Mouse (Mus musculus): Measurements from ENCODE around the gene Calr.
A peak's percentile ranks its signal among the peaks of the same experiment; 100 is the strongest.
"Not testable (repeated sequence)": the region's sequence is repeated elsewhere in the genome, so short reads cannot be mapped to it uniquely, and the experiment has no call there.

Gene Calr

DNA sequence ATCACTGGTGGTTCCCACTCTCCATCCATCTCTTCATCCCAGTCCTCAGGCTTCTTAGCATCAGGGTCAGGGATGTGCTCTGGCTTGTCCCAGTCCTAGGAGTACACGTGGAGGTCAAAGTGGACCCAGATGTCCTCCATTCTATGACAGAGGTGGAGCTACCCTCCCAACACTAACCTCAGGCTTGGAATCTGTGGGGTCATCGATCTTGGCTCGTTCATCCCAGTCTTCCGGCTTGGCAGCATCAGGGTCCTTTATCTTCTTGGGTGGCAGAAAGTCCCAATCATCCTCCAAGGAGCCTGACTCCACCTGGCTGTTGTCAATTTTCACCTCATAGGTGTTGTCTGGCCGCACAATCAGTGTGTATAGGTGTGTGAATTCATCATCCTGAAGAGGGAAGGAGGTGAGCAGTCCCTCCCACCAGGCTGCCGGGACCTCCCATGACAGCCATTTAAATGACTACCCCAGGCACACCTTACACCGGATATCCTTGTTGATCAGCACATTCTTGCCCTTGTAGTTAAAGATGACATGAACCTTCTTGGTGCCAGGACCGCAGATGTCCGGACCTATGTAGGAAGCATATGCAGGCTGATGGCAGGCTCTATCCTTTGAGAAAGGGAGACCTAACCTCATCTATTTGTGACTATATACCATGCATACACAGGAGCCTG, 2.2 kb downstream of the Calr start:
- ATAC-seq (ENCODE audit: low TSS enrichment) = no peak

DNA sequence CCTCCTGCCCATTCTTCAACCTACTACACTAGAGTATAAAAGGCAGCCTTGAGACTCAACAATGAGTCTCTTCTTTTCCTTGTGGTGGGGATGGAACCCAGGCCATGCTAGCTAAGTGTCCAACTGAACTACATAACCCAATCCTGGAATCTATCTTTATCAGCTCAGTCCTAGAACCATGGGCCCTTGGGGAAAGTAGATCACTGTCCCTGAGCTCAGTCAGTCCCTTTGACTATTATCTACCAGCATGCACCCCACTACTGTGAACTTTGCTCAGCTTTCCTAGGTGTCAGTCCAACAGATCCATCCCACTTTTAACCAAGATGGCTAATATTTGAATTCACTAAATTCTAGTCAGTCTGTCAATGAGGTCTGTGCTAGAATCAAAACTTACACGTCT, 5.2 kb downstream of the Calr start:
- no peak for ATAC-seq (ENCODE audit: low TSS enrichment)

DNA sequence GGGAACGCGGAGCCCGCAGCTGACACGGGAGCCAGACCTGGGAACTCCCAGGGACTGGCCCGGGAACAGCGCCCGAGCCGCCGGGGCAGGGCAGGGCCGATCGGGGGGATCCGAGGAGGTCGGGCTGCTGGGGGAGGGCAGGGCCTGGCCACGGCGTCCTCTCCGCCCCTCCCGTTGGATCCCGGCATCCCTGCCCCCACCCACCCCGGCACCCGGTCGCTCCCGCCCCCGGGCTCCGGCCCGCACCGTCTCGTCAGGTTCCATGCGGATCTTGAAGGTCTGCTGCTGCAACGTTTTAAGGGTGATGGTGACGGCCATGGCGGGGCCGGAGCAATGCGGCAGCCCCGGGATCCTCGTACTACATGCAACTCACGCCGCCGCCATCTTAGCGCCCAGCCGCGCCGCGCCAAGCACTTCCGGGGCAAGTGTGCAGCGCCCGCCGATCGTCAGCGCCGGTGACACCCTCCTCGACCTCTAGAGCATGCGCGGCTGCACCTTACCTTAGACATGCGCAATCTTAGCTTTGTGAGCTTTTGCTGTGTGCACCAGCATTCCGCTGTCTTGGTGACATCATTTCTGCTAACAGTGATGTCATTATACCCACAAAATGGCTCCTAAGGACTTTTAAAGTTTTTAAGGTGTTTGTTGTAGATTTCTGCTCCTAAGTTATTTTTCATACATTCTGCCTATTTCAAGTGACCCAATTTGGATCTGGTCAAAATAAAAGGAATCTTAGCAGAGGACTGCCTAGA, 6.3 kb downstream of the Calr start, which contains the start of gene Rad23a:
TSS of gene Rad23a (minus strand) at position 418 of the 752 bp plus-strand sequence.
- ATAC-seq (ENCODE audit: low TSS enrichment) = peak; percentile 93

DNA sequence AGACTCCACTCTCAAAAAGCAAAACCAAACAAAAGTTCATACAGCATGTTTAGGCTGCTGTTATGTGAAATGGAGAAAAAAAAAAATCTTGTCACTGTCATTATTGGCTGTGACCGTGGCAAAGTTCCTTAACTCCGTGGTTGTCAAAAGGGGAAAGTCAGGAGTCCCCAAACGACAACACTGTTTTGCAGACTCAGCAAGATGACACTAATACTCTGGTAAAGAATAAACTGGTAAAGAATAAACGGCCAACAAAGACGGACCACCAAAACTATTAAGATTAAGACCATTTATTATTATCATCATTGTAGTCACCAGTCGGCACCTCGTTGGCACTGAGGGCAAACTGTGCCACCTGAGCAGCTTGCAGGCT, 6.9 kb downstream of the Calr start:
- ATAC-seq (ENCODE audit: low TSS enrichment) = no peak

DNA sequence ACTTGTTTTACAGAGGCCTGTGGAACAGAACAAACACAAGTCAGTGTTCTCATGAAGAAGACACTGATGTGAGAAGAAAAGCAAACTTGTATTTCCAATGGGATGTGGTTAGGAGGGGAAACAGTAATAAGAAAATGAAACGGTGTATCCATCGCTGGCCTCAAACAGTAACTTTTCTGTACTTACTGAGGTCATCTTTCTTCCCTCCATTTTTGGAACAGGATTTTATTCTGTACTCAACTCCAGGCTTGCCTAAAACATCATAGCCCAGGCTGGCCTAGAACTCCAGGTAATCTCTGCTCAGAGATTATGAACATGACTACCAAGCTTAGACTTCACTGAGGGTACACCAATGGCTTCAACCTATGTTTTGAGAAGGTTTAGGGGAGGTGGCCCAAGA, 7.3 kb downstream of the Calr start:
- ATAC-seq (ENCODE audit: low TSS enrichment) = no peak

DNA sequence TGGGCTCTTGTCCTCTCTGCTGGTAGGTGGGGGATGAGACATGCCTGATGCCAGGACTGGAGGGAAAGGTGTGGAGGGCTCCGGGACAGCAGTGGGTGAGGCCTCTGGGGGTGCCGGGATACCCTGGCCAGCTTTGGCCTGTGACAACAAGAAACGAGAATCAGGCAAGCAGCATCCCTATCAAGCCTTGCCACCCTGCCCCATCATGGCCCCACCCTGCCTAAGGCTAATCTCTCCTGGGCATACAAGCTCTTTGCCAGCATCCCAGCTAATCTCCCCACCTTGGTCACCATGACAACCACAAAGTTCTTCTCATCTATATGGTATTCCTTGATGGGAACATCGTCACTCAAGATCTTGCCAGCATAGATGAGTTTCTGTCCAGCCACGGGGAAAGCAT, 8.2 kb downstream of the Calr start:
- ATAC-seq (ENCODE audit: low TSS enrichment) = no peak

DNA sequence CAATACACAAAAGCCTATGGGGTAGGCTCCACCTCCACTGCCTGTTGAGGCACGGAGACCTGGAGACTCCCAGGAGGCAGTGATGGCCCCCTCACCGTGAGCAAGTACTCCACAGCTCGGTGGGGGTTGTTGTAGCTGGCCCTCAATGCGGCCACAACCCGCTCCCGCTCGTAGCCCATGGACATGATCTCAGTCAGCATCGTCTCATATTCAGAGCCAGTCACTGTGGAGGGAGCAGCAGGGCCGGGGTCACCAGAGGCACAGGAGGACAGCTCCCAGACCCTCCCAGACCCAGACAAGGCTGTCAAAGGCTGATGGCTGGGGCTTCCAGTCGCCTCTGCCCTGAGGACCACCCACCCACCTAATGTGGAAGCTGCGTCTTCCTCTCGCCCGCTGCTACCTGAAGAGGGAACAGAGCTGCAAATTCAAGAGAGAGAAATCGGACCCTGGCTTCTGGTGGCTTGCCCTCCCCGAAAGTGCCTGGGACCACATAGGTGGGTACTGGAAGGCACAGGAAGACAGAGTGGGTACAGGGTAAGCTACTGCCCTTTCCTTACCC, 8.7 kb downstream of the Calr start:
- ATAC-seq (ENCODE audit: low TSS enrichment) = no peak

DNA sequence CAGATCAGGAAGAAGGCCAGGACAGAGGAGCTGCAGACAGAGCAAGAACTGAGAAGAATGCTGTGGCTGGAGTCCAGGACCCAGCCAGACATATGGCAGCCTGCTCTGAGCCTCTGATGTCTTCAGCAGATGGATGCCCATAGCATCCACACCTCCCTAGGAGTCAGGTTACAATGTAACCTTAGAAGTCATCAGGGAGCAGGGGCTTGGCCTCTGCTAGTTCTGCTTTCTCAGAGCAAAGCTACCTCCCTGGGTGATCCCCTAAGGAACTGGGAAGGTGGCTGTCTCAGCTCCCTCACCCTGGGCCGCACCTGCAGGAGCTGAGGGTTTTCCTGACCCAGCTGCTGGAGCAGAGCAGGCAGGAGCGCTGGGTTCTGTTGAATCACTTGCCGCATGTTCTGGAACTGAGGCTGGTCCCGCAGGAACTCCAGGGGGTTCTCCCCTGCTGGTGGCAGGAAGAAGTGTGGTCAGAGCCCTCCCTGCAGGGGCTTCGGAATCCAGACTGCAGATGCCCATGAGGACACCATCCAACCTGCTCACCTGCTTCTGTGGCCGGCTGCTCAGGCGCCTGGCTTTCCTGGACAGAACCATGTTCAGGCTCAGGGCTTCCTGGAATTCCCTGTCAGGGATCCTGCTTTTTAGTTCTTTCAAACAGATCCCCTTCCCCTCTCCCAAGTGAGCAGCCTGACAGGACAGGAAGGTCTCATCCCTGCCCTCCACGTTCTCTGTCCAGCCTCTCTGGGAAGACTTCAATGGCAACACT, 9.4 kb downstream of the Calr start:
- ATAC-seq (ENCODE audit: low TSS enrichment) = no peak

DNA sequence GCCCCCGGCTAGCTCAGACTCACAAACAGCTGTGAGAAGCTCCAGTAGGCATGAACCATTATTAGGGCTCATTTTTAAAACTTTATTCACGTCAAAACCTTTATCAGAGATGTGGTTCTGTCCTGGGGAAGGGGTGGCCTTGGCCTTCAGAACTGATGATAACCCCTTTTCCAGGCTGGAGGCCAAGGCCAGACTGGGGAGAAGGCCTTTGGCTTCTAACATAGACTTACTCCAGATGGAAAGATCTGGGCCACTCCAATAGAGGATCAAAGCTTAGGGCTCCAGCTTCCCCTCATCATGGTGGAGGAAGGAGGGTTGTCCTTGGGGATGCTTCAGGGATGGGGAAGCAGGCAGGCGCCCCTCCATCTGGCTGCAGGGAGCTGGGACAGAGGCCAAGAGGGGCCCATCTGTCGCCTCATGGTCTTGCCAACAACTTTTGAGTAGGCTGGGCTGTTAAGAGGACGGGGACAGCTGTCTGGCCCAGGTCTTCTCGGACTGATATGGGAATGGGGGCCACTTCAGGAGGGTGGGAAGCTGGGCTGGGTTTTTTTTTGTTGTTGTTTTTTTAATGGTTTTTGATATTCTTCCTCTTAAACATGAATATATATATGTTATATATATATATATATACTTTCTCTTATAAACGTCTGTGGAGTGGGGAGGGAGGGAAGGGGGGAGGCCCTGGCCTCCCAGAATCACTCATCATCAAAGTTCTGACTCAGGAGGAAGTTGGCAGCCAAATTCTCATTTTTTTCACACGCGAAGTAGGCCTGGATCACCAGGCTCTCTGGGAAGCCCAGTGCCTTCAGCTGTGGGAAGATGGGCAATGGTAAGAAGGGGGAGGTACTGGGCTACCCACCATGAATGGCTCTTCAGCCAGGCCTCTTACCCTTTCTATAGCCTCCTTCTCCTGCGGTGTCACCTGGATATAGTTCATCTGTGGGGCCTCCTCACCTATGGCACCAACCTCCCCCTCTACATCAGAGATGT, 11.6 kb downstream of the Calr start:
- peak; percentile 13; the same call in 1 of the 2 replicates for ATAC-seq (ENCODE audit: low TSS enrichment)

DNA sequence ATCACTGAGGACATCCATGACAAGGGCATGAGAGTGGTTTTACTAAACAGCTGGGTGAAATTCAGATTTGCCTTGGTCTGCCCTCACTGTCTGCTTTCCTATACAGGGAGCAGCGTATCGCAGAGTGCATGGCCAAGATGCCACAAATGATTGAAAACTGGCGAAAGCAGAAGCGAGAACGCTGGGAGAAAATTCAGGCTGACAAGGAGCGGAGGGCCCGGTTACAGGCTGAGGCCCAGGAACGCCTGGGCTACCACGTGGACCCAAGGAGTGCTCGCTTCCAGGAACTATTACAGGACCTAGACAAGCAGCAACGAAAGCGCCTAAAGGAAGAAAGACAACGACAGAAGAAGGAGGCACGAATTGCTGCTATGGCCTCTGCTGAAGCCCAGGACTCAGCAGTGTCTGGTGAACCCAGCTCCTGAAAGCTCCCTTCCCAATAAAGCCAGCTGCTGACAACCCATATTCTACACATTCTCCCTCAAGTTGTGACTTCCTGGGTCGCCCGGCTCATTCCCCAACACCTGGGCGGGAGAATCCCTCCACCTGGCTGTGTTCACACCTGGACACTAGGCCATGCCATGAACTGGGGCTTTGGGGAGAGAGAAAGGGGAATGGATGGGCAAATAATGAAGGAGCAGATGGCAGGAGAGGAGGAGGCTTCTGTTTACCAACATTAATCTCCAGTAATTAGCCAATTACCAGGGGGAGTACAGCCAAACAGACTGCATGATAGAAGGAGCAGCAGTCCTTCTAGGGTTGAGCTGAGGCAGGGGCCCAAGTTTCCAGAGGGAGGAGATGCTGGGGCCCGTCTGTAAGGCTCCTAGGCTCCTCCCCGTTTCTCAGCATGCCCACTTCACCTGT, 12.5 kb downstream of the Calr start:
- ATAC-seq (ENCODE audit: low TSS enrichment) = no peak

DNA sequence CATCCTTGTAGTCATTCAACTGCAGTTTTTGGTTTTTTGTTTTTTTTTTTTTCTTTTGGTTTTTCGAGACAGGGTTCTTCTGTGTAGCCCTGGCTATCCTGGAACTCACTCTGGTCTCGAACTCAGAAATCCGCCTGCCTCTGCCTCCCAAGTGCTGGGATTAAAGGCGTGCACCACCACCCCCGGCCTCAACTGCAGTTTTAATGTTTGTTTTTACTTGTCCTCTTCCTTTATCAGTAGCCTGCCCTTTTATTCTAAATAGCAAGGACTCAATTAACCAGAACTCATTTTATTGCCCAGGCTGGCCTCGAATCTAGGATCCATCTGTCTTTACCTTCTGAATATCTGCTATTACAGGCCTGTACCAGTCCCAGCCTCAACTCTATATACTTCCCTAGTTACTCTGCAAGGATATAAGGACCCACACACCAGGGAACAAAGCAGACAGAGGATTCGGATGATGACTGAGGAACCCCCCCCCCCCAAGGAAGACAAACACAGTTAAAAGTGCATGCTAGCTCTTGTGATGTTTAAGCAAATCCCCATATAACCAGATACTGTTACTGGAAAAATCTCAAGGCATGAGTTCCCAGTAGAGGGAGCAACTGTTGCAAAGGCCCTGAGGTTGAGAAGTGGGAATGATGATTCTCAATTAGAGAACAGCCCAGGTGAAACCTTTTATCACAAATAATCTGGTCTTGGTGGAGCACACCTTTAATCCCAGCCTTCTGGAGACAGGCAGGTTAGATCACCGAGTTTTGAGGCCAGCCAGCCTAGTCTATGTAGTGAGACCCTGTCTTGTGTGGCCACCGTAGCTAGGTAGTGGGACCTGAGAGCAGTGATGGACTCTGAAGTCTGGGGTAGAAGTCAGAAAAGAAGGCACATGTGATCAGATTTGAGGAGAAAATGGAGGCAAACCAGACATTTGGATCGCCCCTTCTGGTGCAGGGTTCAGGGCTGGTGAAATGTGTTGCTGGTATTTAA, 13.7 kb downstream of the Calr start:
- ATAC-seq (ENCODE audit: low TSS enrichment) = no peak

DNA sequence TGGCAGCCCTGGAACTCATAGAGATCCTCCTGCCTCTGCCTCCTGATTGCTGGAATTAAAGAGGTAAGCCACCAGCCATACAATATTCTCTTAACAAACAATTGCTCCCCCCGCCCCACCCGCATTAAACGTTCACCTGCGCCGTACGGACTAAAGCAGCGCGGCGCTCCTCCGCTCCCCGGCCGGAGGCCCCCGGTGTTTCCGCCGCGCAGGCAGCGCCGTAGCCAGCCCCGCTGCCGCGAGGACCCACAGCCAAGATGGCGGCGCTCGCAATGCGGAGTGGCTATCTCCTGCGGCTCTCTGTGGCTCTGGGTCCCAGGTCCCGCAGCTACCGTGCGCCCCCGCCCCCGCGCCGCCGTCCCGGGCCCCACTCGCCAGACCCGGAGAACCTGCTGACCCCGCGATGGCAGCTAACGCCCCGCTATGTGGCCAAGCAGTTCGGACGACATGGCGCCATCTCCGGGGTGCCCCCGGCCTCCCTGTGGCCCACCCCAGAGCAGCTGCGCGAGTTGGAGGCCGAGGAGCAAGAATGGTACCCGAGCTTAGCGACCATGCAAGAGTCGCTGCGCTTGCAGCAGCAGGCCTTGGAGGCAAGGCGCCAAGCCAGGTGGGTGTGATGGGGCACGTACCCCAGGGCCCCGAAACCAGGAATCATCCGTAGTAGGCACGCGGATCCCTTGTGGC, 14.6 kb downstream of the Calr start:
- ATAC-seq (ENCODE audit: low TSS enrichment) = peak; percentile 69

DNA sequence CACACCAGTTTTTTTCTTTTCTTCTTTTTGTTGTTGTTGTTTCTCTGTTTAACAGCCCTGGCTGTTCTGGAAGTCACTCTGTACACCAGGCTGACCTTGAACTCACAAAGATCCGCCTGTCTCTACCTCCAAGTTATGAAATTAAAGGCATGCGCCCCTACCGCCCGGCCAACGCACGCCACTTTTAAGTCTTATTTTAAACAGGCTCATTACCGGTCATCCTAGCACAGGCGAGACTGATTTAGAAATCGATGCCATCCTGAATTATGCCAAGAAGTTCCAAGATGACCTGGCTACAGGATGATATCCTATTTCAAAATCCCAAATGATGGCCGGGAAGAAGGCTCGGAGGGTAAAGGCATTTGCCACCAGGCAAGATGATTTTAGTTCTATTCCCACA, 15.2 kb downstream of the Calr start, which contains the start of gene Gadd45gip1:
TSS of gene Gadd45gip1 (plus strand) at position 33 of the 400 bp plus-strand sequence.
- no peak for ATAC-seq (ENCODE audit: low TSS enrichment)

DNA sequence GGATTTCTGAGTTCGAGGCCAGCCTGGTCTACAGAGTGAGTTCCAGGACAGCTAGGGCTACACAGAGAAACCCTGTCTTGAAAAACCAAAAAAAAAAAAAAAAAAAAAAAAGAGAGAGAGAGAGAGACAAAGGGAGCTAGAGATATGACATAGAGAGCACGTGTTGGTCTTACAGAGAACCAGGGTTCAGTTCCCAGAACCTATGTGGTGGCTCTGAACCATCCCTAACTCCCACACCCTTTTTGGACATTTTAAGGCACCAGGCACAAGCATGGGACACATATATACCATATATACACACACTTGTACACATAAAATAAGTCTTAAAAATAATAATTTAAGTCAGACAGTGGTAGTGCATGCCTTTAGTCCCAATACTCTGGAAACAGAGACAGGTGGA, 20.2 kb downstream of the Calr start:
- not testable (repeated sequence) for ATAC-seq (ENCODE audit: low TSS enrichment)

DNA sequence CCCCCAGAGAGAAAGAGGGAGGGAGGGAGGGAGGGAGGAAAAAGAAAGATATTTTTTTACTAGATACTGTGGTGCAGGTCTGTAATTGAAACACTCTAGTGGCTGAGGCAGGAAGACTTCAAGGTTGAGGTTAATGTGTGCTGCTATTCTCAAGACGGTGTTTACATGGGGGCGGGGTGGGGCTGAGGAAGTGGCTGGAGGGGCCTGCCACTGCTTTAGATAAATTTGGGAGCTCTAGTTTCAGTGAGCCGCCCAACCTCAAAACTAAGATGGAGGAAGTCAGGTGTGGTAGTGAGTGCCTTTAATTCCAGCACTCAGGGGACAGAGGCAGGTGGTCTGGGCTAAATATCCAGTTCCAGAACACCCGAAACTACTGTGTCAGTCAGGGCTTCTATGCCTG, 21.1 kb downstream of the Calr start:
- no peak for ATAC-seq (ENCODE audit: low TSS enrichment)

DNA sequence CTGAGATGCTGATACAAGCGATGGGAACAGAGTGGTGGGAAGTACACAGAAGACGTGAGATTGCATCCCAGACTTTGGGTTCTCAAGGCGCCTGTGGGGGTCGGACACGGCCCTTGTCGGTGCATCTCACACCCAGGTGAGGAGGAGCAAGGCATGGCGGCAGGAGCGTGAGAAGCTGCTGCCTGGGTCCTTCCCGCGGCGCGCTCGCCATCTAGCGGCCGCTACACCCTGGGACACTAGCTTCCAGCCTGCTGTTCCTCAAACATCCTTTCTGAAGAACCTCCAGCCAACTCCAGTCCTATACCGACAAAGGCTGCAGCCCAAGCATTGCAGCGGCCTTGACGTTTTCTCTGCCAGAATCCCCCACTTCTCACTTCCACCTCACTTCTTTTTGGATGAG, 23.1 kb downstream of the Calr start:
- peak; percentile 98 for ATAC-seq (ENCODE audit: low TSS enrichment)

DNA sequence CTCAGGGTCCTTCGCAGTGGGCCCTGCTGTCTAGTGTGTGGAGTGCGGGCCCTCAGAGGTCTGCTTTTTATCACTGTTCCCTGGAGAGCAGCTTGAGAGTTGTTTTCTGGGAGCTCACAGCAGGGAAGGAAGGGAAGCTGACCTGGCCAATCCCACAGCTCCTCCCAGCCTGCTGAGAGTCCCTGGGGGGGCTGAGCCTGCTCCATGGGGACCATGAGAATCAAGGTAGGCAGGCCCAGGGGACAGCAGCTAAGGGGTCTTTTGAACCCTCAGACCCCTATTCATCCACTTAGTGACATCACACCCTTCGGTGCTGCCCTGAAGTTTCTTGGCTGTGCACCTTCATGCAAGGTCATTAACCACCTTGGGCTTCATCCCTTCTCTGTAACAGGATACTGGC, 24.0 kb downstream of the Calr start, which contains the start of gene Dand5:
TSS of gene Dand5 (minus strand) at position 101 of the 400 bp plus-strand sequence.
- ATAC-seq (ENCODE audit: low TSS enrichment) = no peak

DNA sequence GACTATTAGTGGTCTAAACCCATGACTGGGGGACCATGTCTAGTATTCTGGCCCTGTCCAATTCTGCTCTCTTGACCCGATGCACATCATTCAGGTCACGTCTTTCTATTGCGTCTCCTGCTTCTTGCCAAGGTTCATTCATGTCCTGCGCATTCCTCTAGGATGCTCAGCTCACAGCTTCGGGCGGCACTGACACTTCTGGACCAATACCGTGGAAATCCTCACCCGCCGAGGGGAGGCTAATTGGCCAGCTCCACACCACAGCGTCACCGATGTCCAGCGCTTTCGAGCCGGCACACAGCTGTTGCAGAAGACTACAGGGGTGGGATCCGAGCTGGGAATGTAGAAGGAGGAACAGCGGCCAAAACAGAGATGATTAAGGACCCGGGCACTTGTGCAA, 30.6 kb downstream of the Calr start:
- no peak for ATAC-seq (ENCODE audit: low TSS enrichment)

Data from frontal cortex, adult (tissue).